Mouse (Mus musculus) cortical plate, adult 2 months (tissue): ENCODE data around the gene Magoh.

Source experiments
- CTCF ChIP-seq: fragments of 200-500 bp; IDR thresholded peaks from 2 replicates; pipeline ENCODE4 v1.5.1; 2011; ENCODE audit warnings: mild to moderate bottlenecking, control low read depth, low read length; ENCODE audit not compliant: insufficient read depth; ENCODE audit errors: extremely low read depth
- POLR2A ChIP-seq: fragments of 200-500 bp; IDR thresholded peaks from 2 replicates; pipeline ENCODE4 v1.6.1; 2011; ENCODE audit warnings: mild to moderate bottlenecking, low read length, control low read depth; ENCODE audit not compliant: insufficient read depth; ENCODE audit errors: extremely low read depth

- no peak for TF ChIP-seq CTCF
- TF ChIP-seq POLR2A: no peak
These were observed 2.1 kb downstream of the Magoh start for GRCm38 (mm10) chr4:107881631-107882030.
